Mouse (Mus musculus): Measurements from ENCODE around the gene Olfr23. TPM values are rescaled to one million over a fixed set of nuclear protein-coding genes. Genes with fewer than 3 reads are reported as not detected.
"Not testable (repeated sequence)": the region's sequence is repeated elsewhere in the genome, so short reads cannot be mapped to it uniquely, and the experiment has no call there.

Olfr23 gene
- polyA plus RNA-seq (2014; fragmentation: Nextera tagmentation; extraction: Ambion mirVana): not detected in 2 replicates

- H3K9ac ChIP-seq (ENCODE audit: low read length): no peak within 1 kb of the TSS
- ATAC-seq (ENCODE audit: insufficient number of reproducible peaks, insufficient read depth, low FRiP score, low read depth): no peak
- no peaks in the 10 kb centered on the region for H3K27me3 ChIP-seq (ENCODE audit: control insufficient read depth, insufficient read depth, low read length)
- no peak within 1 kb of the TSS for H3K27ac ChIP-seq (replicated peaks in 1 of 2; ENCODE audit: control insufficient read depth in 1 of 2, insufficient read depth in 1 of 2, low read depth in 2 of 2, low read length in 2 of 2)
- no peaks in the 10 kb centered on the region for H3K36me3 ChIP-seq (ENCODE audit: control insufficient read depth, insufficient read depth, low read length)
- H3K4me2 ChIP-seq (ENCODE audit: low read length): no peak within 1 kb of the TSS
- no peak within 1 kb of the TSS for H3K4me3 ChIP-seq (ENCODE audit: control insufficient read depth in 1 of 2, insufficient read depth in 1 of 2, low read depth in 1 of 2, low read length in 2 of 2)
- H3K4me1 ChIP-seq (ENCODE audit: control insufficient read depth in 2 of 2, insufficient read depth in 2 of 2, low read length in 2 of 2): no peaks in the 10 kb centered on the region
- H3K9me3 ChIP-seq (ENCODE audit: control insufficient read depth, low read length): peaks cover 3% of the 10 kb centered on the region; the same call in 1 of the 2 replicates
These were observed at the start of gene Olfr23 for GRCm38 (mm10) chr11:73936377-73936776. TSS of gene Olfr23 (plus strand) at chr11:73936677.

DNA sequence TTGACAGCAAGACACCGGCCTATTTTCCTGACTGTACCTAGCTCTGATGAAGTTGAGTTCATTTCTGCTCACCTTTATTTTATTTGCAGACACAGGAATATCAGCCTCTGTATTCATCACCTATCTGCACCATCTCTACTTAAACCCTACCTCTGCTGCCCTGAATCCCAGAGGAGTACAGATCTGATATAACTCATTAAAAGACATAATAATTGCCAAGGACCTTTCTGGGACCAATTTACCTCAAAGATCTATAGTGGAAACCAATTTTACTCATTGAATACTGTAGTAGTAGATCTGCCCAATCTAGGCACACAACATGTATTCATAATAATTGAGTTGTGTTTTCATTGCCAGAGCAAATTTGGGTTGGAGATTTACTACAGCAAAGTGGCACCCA is 45.8 kb upstream of the Olfr23 start, which contains the start of gene Olfr394:
TSS of gene Olfr394 (minus strand) at position 101 of the 400 bp plus-strand sequence.
- no peaks in the 10 kb centered on the region for H3K27me3 ChIP-seq (ENCODE audit: control insufficient read depth, insufficient read depth, low read length)
- 89% methylated on average over 1 of the region's 1 CpGs for WGBS
- H3K9me3 ChIP-seq (ENCODE audit: control insufficient read depth, low read length): no peaks in the 10 kb centered on the region
- no peak within 1 kb of the TSS for H3K4me3 ChIP-seq (ENCODE audit: control insufficient read depth in 1 of 2, insufficient read depth in 1 of 2, low read depth in 1 of 2, low read length in 2 of 2)
- no peak for ATAC-seq (ENCODE audit: insufficient number of reproducible peaks, insufficient read depth, low FRiP score, low read depth)
- no peak within 1 kb of the TSS for H3K9ac ChIP-seq (ENCODE audit: low read length)
- H3K36me3 ChIP-seq (ENCODE audit: control insufficient read depth, insufficient read depth, low read length): no peaks in the 10 kb centered on the region
- H3K4me2 ChIP-seq (ENCODE audit: low read length): no peak within 1 kb of the TSS
- no peaks in the 10 kb centered on the region for H3K4me1 ChIP-seq (ENCODE audit: control insufficient read depth in 2 of 2, insufficient read depth in 2 of 2, low read length in 2 of 2)
- no peak within 1 kb of the TSS for H3K27ac ChIP-seq (replicated peaks in 1 of 2; ENCODE audit: control insufficient read depth in 1 of 2, insufficient read depth in 1 of 2, low read depth in 2 of 2, low read length in 2 of 2)

DNA sequence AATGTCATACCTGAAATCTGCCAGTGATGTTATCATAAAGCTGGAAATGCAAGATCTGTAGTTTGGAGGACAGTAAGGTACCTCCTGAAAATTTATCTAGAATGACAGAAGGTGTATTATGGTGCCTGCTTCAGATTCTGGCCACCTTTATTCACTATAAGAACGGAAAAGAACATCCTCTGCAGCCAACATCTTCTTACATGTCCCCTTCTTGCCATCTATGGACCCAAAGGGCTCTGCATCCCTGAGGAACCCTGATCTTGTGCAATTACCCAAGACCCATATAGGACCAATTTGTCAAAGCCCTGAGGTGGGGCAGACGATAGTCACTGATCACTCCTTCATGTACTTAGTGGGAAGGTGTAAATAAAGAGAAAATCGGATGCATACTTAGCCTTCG is 27.3 kb upstream of the Olfr23 start, which contains the start of gene Olfr395:
TSS of gene Olfr395 (minus strand) at position 101 of the 400 bp plus-strand sequence.
- not testable (repeated sequence) for H3K36me3 ChIP-seq (ENCODE audit: control insufficient read depth, insufficient read depth, low read length); H3K4me2 ChIP-seq (ENCODE audit: low read length); ATAC-seq (ENCODE audit: insufficient number of reproducible peaks, insufficient read depth, low FRiP score, low read depth); H3K9me3 ChIP-seq (ENCODE audit: control insufficient read depth, low read length); H3K27me3 ChIP-seq (ENCODE audit: control insufficient read depth, insufficient read depth, low read length); H3K4me1 ChIP-seq (ENCODE audit: control insufficient read depth in 2 of 2, insufficient read depth in 2 of 2, low read length in 2 of 2); H3K27ac ChIP-seq (replicated peaks in 1 of 2; ENCODE audit: control insufficient read depth in 1 of 2, insufficient read depth in 1 of 2, low read depth in 2 of 2, low read length in 2 of 2); H3K4me3 ChIP-seq (ENCODE audit: control insufficient read depth in 1 of 2, insufficient read depth in 1 of 2, low read depth in 1 of 2, low read length in 2 of 2); H3K9ac ChIP-seq (ENCODE audit: low read length)
- 65% methylated on average over 4 of the region's 4 CpGs for WGBS

- H3K27ac ChIP-seq (replicated peaks in 1 of 2; ENCODE audit: control insufficient read depth in 1 of 2, insufficient read depth in 1 of 2, low read depth in 2 of 2, low read length in 2 of 2): no peak within 1 kb of the TSS
- H3K4me2 ChIP-seq (ENCODE audit: low read length): no peak within 1 kb of the TSS
- H3K27me3 ChIP-seq (ENCODE audit: control insufficient read depth, insufficient read depth, low read length): no peaks in the 10 kb centered on the region
- peaks cover 13% of the 10 kb centered on the region for H3K9me3 ChIP-seq (ENCODE audit: control insufficient read depth, low read length)
- WGBS: 43% methylated on average over 1 of the region's 1 CpGs
- no peaks in the 10 kb centered on the region for H3K4me1 ChIP-seq (ENCODE audit: control insufficient read depth in 2 of 2, insufficient read depth in 2 of 2, low read length in 2 of 2)
- H3K9ac ChIP-seq (ENCODE audit: low read length): no peak within 1 kb of the TSS
- ATAC-seq (ENCODE audit: insufficient number of reproducible peaks, insufficient read depth, low FRiP score, low read depth): no peak
- no peak within 1 kb of the TSS for H3K4me3 ChIP-seq (ENCODE audit: control insufficient read depth in 1 of 2, insufficient read depth in 1 of 2, low read depth in 1 of 2, low read length in 2 of 2)
- H3K36me3 ChIP-seq (ENCODE audit: control insufficient read depth, insufficient read depth, low read length): no peaks in the 10 kb centered on the region
These were observed 24.0 kb downstream of the Olfr23 start, which contains the start of gene Olfr397 for GRCm38 (mm10) chr11:73960517-73960916. TSS of gene Olfr397 (plus strand) at chr11:73960817.

- H3K4me3 ChIP-seq (ENCODE audit: control insufficient read depth in 1 of 2, insufficient read depth in 1 of 2, low read depth in 1 of 2, low read length in 2 of 2): no peak within 1 kb of the TSS
- H3K27me3 ChIP-seq (ENCODE audit: control insufficient read depth, insufficient read depth, low read length): no peaks in the 10 kb centered on the region
- ATAC-seq (ENCODE audit: insufficient number of reproducible peaks, insufficient read depth, low FRiP score, low read depth): no peak
- no peaks in the 10 kb centered on the region for H3K4me1 ChIP-seq (ENCODE audit: control insufficient read depth in 2 of 2, insufficient read depth in 2 of 2, low read length in 2 of 2)
- H3K9ac ChIP-seq (ENCODE audit: low read length): no peak within 1 kb of the TSS
- no peaks in the 10 kb centered on the region for H3K36me3 ChIP-seq (ENCODE audit: control insufficient read depth, insufficient read depth, low read length)
- H3K9me3 ChIP-seq (ENCODE audit: control insufficient read depth, low read length): peaks cover 18% of the 10 kb centered on the region
- H3K27ac ChIP-seq (replicated peaks in 1 of 2; ENCODE audit: control insufficient read depth in 1 of 2, insufficient read depth in 1 of 2, low read depth in 2 of 2, low read length in 2 of 2): no peak within 1 kb of the TSS
- H3K4me2 ChIP-seq (ENCODE audit: low read length): no peak within 1 kb of the TSS
These were observed 53.8 kb downstream of the Olfr23 start, which contains the start of gene Olfr398 for GRCm38 (mm10) chr11:73990307-73990706. TSS of gene Olfr398 (minus strand) at chr11:73990407.

Other genes starting within 250 kb of the Olfr23 start
- not detected in 2 replicates for gene Zfp735, start 247.9 kb upstream of the Olfr23 start, polyA plus RNA-seq (2014; fragmentation: Nextera tagmentation; extraction: Ambion mirVana)
- not detected in 2 replicates for gene Olfr389, start 156.0 kb upstream of the Olfr23 start, polyA plus RNA-seq (2014; fragmentation: Nextera tagmentation; extraction: Ambion mirVana)
- gene Olfr390, start 153.7 kb upstream of the Olfr23 start, polyA plus RNA-seq (2014; fragmentation: Nextera tagmentation; extraction: Ambion mirVana): not detected in 2 replicates
- gene Olfr391-ps, start 133.6 kb upstream of the Olfr23 start, polyA plus RNA-seq (2014; fragmentation: Nextera tagmentation; extraction: Ambion mirVana): not detected in 2 replicates
- gene Olfr392, start 119.6 kb upstream of the Olfr23 start, polyA plus RNA-seq (2014; fragmentation: Nextera tagmentation; extraction: Ambion mirVana): not detected in 2 replicates
- not detected in 2 replicates for gene Olfr393, start 85.2 kb upstream of the Olfr23 start, polyA plus RNA-seq (2014; fragmentation: Nextera tagmentation; extraction: Ambion mirVana)
- gene Olfr394, start 45.9 kb upstream of the Olfr23 start, polyA plus RNA-seq (2014; fragmentation: Nextera tagmentation; extraction: Ambion mirVana): not detected in 2 replicates
- not detected in 2 replicates for gene Olfr395, start 27.4 kb upstream of the Olfr23 start, polyA plus RNA-seq (2014; fragmentation: Nextera tagmentation; extraction: Ambion mirVana)
- not detected in 2 replicates for gene Olfr397, start 24.1 kb downstream of the Olfr23 start, polyA plus RNA-seq (2014; fragmentation: Nextera tagmentation; extraction: Ambion mirVana)
- gene Olfr398, start 53.7 kb downstream of the Olfr23 start, polyA plus RNA-seq (2014; fragmentation: Nextera tagmentation; extraction: Ambion mirVana): not detected in 2 replicates
- not detected in 2 replicates for gene Olfr139, start 119.9 kb downstream of the Olfr23 start, polyA plus RNA-seq (2014; fragmentation: Nextera tagmentation; extraction: Ambion mirVana)
- gene Olfr399, start 119.9 kb downstream of the Olfr23 start, polyA plus RNA-seq (2014; fragmentation: Nextera tagmentation; extraction: Ambion mirVana): not detected in 2 replicates
- not detected in 2 replicates for gene Zfp616, start 133.3 kb downstream of the Olfr23 start, polyA plus RNA-seq (2014; fragmentation: Nextera tagmentation; extraction: Ambion mirVana)
- not detected in 2 replicates for gene Olfr401, start 177.0 kb downstream of the Olfr23 start, polyA plus RNA-seq (2014; fragmentation: Nextera tagmentation; extraction: Ambion mirVana)
- gene Olfr402, start 216.9 kb downstream of the Olfr23 start, polyA plus RNA-seq (2014; fragmentation: Nextera tagmentation; extraction: Ambion mirVana): not detected in 2 replicates
- not detected in 2 replicates for gene Olfr403, start 249.6 kb downstream of the Olfr23 start, polyA plus RNA-seq (2014; fragmentation: Nextera tagmentation; extraction: Ambion mirVana)